In the genomic region with DNA sequence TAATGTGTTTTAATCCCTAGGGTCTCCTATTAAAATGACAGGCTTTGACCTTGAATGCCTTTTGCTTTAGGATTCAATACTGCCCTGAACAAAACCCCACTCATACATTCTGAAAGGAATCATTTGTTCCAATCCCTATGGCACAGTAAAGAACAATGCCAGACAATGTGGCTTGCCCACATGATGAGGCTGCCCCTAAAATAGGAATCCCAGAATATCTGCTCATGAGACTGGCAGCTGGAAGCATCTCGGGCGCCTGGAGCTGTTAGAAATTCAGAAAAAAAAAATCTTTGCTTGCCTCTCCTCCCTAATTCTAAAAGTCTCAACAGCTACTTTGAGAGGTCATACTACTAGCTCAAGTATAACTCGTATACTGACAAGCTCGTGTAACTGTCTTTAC, we compare ENCODE assay signal across 12 mouse cellular contexts.
DNase-seq lines count a peak whose midpoint lies in the region.
"Had no signal": no experiment of that assay in that cellular context is flagged by ENCODE, and none has a peak within 500 bp of the region (broad histone marks: within the 10 kb centered on the region; RNA-seq: fewer than 3 reads in every experiment).

No protein-coding gene starts in this region.

- intact Hi-C loops in heart, postnatal 10 days (cut with DNase I): no loop called here
- intact Hi-C loops in heart, postnatal 14 days (cut with DNase I): no loop called here

- peak; percentile 7 to 19 for DNase-seq in heart, postnatal 10 days
- no peak for DNase-seq in heart, postnatal 14 days
- peak; percentile 34 to 51 for DNase-seq in left cerebral cortex, adult 18-20 months (ENCODE audit: low spot score in 2 of 2)
- DNase-seq in left cerebral cortex, adult 9 months (ENCODE audit: low spot score in 2 of 2): peak; percentile 55 to 58
- peak; percentile 33 for DNase-seq in right cerebral cortex, postnatal 25 days
- DNase-seq in cerebellum, postnatal 36 days: no peak
- DNase-seq in adrenal gland, adult 2 months: no peak
- DNase-seq: cerebellum, adult 9-11 months; kidney, adult 2 months; kidney, postnatal 10 days; lung, adult 2 months; thymus, adult 18-20 months had no signal

Comparison
In these comparisons a context has a peak if more than half of its experiments do, and no peak if none do; other contexts are left out.
1. DNase-seq: peak in heart, postnatal 10 days (2 of 2), left cerebral cortex, adult 18-20 months (2 of 2), left cerebral cortex, adult 9 months (2 of 2) and right cerebral cortex, postnatal 25 days (single experiment); none in heart, postnatal 14 days (0 of 2), cerebellum, postnatal 36 days (0 of 2) and adrenal gland, adult 2 months (single experiment).